22 mouse cellular contexts compared by ENCODE assay signal in the genomic region with DNA sequence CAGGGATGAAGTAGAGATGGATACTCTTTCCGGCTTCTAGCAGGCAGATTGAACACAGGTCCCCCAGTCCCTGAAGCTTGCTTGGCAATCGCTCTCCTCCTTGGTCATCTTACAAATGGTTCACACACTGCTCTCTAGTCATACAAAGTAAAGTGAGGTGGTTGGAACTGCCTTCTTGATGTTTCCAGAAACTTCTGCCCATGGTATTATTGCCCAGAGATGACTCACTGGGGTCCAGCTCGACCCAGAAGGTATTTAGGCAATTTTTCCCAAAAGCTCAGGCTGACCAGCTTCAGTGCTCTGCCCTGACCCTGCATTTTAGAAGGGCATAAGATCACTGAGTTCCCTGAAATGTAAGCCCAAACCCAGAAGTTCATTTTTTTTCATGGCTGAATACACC.
"Had no signal": no experiment of that assay in that cellular context is flagged by ENCODE, and none has a peak within 500 bp of the region (broad histone marks: within the 10 kb centered on the region; RNA-seq: fewer than 3 reads in every experiment).

No protein-coding gene starts in this region.

- H3K36me3 ChIP-seq: limb, embryonic 12.5 days; limb, embryonic 15.5 days; lung, embryonic 15.5 days; midbrain, embryonic 12.5 days; midbrain, embryonic 15.5 days; neural tube, embryonic 12.5 days; neural tube, embryonic 15.5 days; stomach, embryonic 15.5 days had no signal

- H3K9me3 ChIP-seq: limb, embryonic 15.5 days; lung, embryonic 15.5 days; midbrain, embryonic 15.5 days; neural tube, embryonic 15.5 days; stomach, embryonic 15.5 days had no signal

- H3K4me3 ChIP-seq: layer of hippocampus, adult 2 months; limb, embryonic 12.5 days; limb, embryonic 15.5 days; lung, embryonic 15.5 days; midbrain, embryonic 12.5 days; midbrain, embryonic 15.5 days; neural tube, embryonic 12.5 days; neural tube, embryonic 15.5 days; stomach, embryonic 15.5 days had no signal

- H3K4me1 ChIP-seq: midbrain, embryonic 15.5 days; neural tube, embryonic 12.5 days; stomach, embryonic 15.5 days had no signal

- H3K4me2 ChIP-seq: limb, embryonic 12.5 days; limb, embryonic 15.5 days; lung, embryonic 15.5 days; midbrain, embryonic 12.5 days; midbrain, embryonic 15.5 days; neural tube, embryonic 12.5 days; neural tube, embryonic 15.5 days; stomach, embryonic 15.5 days had no signal

- H3K9ac ChIP-seq: limb, embryonic 12.5 days; limb, embryonic 15.5 days; lung, embryonic 15.5 days; midbrain, embryonic 12.5 days; midbrain, embryonic 15.5 days; neural tube, embryonic 12.5 days; neural tube, embryonic 15.5 days; stomach, embryonic 15.5 days had no signal

- H3K27ac ChIP-seq: kidney, postnatal 0 days; layer of hippocampus, adult 2 months; limb, embryonic 12.5 days; limb, embryonic 15.5 days; lung, embryonic 15.5 days; macrophage; midbrain, embryonic 12.5 days; midbrain, embryonic 15.5 days; neural tube, embryonic 12.5 days; neural tube, embryonic 15.5 days; stomach, embryonic 15.5 days had no signal

- H3K27me3 ChIP-seq: limb, embryonic 12.5 days; limb, embryonic 15.5 days; lung, embryonic 15.5 days; midbrain, embryonic 15.5 days; neural tube, embryonic 12.5 days; neural tube, embryonic 15.5 days; stomach, embryonic 15.5 days had no signal

- ATAC-seq: midbrain, embryonic 15.5 days had no signal

- DNase-seq: kidney, postnatal 25 days; layer of hippocampus, adult 9-11 months; layer of hippocampus, postnatal 36 days; left cerebral cortex, postnatal 4 days; lung, adult 18-20 months; lung, postnatal 14 days; retina, postnatal 1 day; right cerebral cortex, postnatal 25 days; spleen, adult 18-20 months; thymus, adult 18-20 months; thymus, postnatal 36 days had no signal
